Mouse (Mus musculus): ENCODE measurements around the gene Morc4. TPM values are rescaled to one million over a fixed set of nuclear protein-coding genes. Genes with fewer than 3 reads are reported as not detected.

Gene Morc4
- polyA plus RNA-seq, 1 experiment from 2014 or later: 16.8 TPM

GRCm38 (mm10) chrX:139815201-139815600 is 56.3 kb downstream of the Morc4 start:
- H3K4me2 ChIP-seq (ENCODE audit: low read length): no peak overlapping the region
- no peak overlapping the region for H3K27ac ChIP-seq (replicated peaks in 1 of 2; ENCODE audit: control insufficient read depth in 1 of 2, insufficient read depth in 1 of 2, low read depth in 2 of 2, low read length in 2 of 2)
- no peak for ATAC-seq (ENCODE audit: insufficient number of reproducible peaks, insufficient read depth, low FRiP score, low read depth)
- no peak overlapping the region for H3K9ac ChIP-seq (ENCODE audit: low read length)
- H3K4me3 ChIP-seq (ENCODE audit: control insufficient read depth in 1 of 2, insufficient read depth in 1 of 2, low read depth in 1 of 2, low read length in 2 of 2): no peak overlapping the region
- H3K9me3 ChIP-seq (ENCODE audit: control insufficient read depth, low read length): no peaks in the 10 kb centered on the region
- H3K27me3 ChIP-seq (ENCODE audit: control insufficient read depth, insufficient read depth, low read length): no peaks in the 10 kb centered on the region
- no peaks in the 10 kb centered on the region for H3K36me3 ChIP-seq (ENCODE audit: control insufficient read depth, insufficient read depth, low read length)
- H3K4me1 ChIP-seq (ENCODE audit: control insufficient read depth in 2 of 2, insufficient read depth in 2 of 2, low read length in 2 of 2): no peaks in the 10 kb centered on the region
- 74% methylated on average over 5 of the region's 5 CpGs for WGBS

GRCm38 (mm10) chrX:139814018-139814635 is 57.4 kb downstream of the Morc4 start:
- Histone ChIP-seq H3K4me2 (ENCODE audit: low read length) (no peak overlapping the region), H3K27ac (replicated peaks in 1 of 2; ENCODE audit: control insufficient read depth in 1 of 2, insufficient read depth in 1 of 2, low read depth in 2 of 2, low read length in 2 of 2) (no peak overlapping the region), H3K9me3 (ENCODE audit: control insufficient read depth, low read length) (no peaks in the 10 kb centered on the region), H3K9ac (ENCODE audit: low read length) (no peak overlapping the region), H3K27me3 (ENCODE audit: control insufficient read depth, insufficient read depth, low read length) (no peaks in the 10 kb centered on the region), H3K4me1 (ENCODE audit: control insufficient read depth in 2 of 2, insufficient read depth in 2 of 2, low read length in 2 of 2) (no peaks in the 10 kb centered on the region), H3K4me3 (ENCODE audit: control insufficient read depth in 1 of 2, insufficient read depth in 1 of 2, low read depth in 1 of 2, low read length in 2 of 2) (no peak overlapping the region), H3K36me3 (ENCODE audit: control insufficient read depth, insufficient read depth, low read length) (no peaks in the 10 kb centered on the region)
- ATAC-seq (ENCODE audit: insufficient number of reproducible peaks, insufficient read depth, low FRiP score, low read depth): no peak
- 55% methylated on average over 8 of the region's 8 CpGs for WGBS

- Histone ChIP-seq H3K36me3 (ENCODE audit: control insufficient read depth, insufficient read depth, low read length) (no peaks in the 10 kb centered on the region), H3K4me1 (ENCODE audit: control insufficient read depth in 2 of 2, insufficient read depth in 2 of 2, low read length in 2 of 2) (no peaks in the 10 kb centered on the region), H3K9ac (ENCODE audit: low read length) (no peak overlapping the region), H3K27ac (replicated peaks in 1 of 2; ENCODE audit: control insufficient read depth in 1 of 2, insufficient read depth in 1 of 2, low read depth in 2 of 2, low read length in 2 of 2) (no peak overlapping the region), H3K27me3 (ENCODE audit: control insufficient read depth, insufficient read depth, low read length) (no peaks in the 10 kb centered on the region), H3K4me3 (ENCODE audit: control insufficient read depth in 1 of 2, insufficient read depth in 1 of 2, low read depth in 1 of 2, low read length in 2 of 2) (no peak overlapping the region), H3K9me3 (ENCODE audit: control insufficient read depth, low read length) (no peaks in the 10 kb centered on the region), H3K4me2 (ENCODE audit: low read length) (no peak overlapping the region)
- ATAC-seq (ENCODE audit: insufficient number of reproducible peaks, insufficient read depth, low FRiP score, low read depth): no peak
- 65% methylated on average over 9 of the region's 9 CpGs for WGBS
Observed at GRCm38 (mm10) chrX:139813299-139814002, 58.0 kb downstream of the Morc4 start.

- H3K4me3 ChIP-seq (ENCODE audit: control insufficient read depth in 1 of 2, insufficient read depth in 1 of 2, low read depth in 1 of 2, low read length in 2 of 2): no peak overlapping the region
- H3K36me3 ChIP-seq (ENCODE audit: control insufficient read depth, insufficient read depth, low read length): no peaks in the 10 kb centered on the region
- H3K9ac ChIP-seq (ENCODE audit: low read length): no peak overlapping the region
- no peak for ATAC-seq (ENCODE audit: insufficient number of reproducible peaks, insufficient read depth, low FRiP score, low read depth)
- no peak overlapping the region for H3K27ac ChIP-seq (replicated peaks in 1 of 2; ENCODE audit: control insufficient read depth in 1 of 2, insufficient read depth in 1 of 2, low read depth in 2 of 2, low read length in 2 of 2)
- WGBS: 68% methylated on average over 3 of the region's 3 CpGs
- H3K9me3 ChIP-seq (ENCODE audit: control insufficient read depth, low read length): no peaks in the 10 kb centered on the region
- no peaks in the 10 kb centered on the region for H3K27me3 ChIP-seq (ENCODE audit: control insufficient read depth, insufficient read depth, low read length)
- H3K4me2 ChIP-seq (ENCODE audit: low read length): no peak overlapping the region
- no peaks in the 10 kb centered on the region for H3K4me1 ChIP-seq (ENCODE audit: control insufficient read depth in 2 of 2, insufficient read depth in 2 of 2, low read length in 2 of 2)
Observed at GRCm38 (mm10) chrX:139812636-139813298, 58.7 kb downstream of the Morc4 start.

GRCm38 (mm10) chrX:139808501-139808900 is 63.0 kb downstream of the Morc4 start:
- no peak for ATAC-seq (ENCODE audit: insufficient number of reproducible peaks, insufficient read depth, low FRiP score, low read depth)
- Histone ChIP-seq H3K9ac (ENCODE audit: low read length) (no peak overlapping the region), H3K4me2 (ENCODE audit: low read length) (no peak overlapping the region), H3K27me3 (ENCODE audit: control insufficient read depth, insufficient read depth, low read length) (no peaks in the 10 kb centered on the region), H3K36me3 (ENCODE audit: control insufficient read depth, insufficient read depth, low read length) (no peaks in the 10 kb centered on the region), H3K27ac (replicated peaks in 1 of 2; ENCODE audit: control insufficient read depth in 1 of 2, insufficient read depth in 1 of 2, low read depth in 2 of 2, low read length in 2 of 2) (no peak overlapping the region), H3K4me1 (ENCODE audit: control insufficient read depth in 2 of 2, insufficient read depth in 2 of 2, low read length in 2 of 2) (no peaks in the 10 kb centered on the region), H3K9me3 (ENCODE audit: control insufficient read depth, low read length) (no peaks in the 10 kb centered on the region), H3K4me3 (ENCODE audit: control insufficient read depth in 1 of 2, insufficient read depth in 1 of 2, low read depth in 1 of 2, low read length in 2 of 2) (no peak overlapping the region)
- WGBS: 91% methylated on average over 10 of the region's 10 CpGs

GRCm38 (mm10) chrX:139808085-139808484 is 63.4 kb downstream of the Morc4 start:
- Histone ChIP-seq H3K36me3 (ENCODE audit: control insufficient read depth, insufficient read depth, low read length) (no peaks in the 10 kb centered on the region), H3K27ac (replicated peaks in 1 of 2; ENCODE audit: control insufficient read depth in 1 of 2, insufficient read depth in 1 of 2, low read depth in 2 of 2, low read length in 2 of 2) (no peak overlapping the region), H3K4me1 (ENCODE audit: control insufficient read depth in 2 of 2, insufficient read depth in 2 of 2, low read length in 2 of 2) (no peaks in the 10 kb centered on the region), H3K9ac (ENCODE audit: low read length) (no peak overlapping the region), H3K9me3 (ENCODE audit: control insufficient read depth, low read length) (no peaks in the 10 kb centered on the region), H3K27me3 (ENCODE audit: control insufficient read depth, insufficient read depth, low read length) (no peaks in the 10 kb centered on the region), H3K4me3 (ENCODE audit: control insufficient read depth in 1 of 2, insufficient read depth in 1 of 2, low read depth in 1 of 2, low read length in 2 of 2) (no peak overlapping the region), H3K4me2 (ENCODE audit: low read length) (no peak overlapping the region)
- ATAC-seq (ENCODE audit: insufficient number of reproducible peaks, insufficient read depth, low FRiP score, low read depth): no peak
- 54% methylated on average over 4 of the region's 4 CpGs for WGBS

- no peak overlapping the region for H3K4me2 ChIP-seq (ENCODE audit: low read length)
- no peaks in the 10 kb centered on the region for H3K36me3 ChIP-seq (ENCODE audit: control insufficient read depth, insufficient read depth, low read length)
- no peaks in the 10 kb centered on the region for H3K9me3 ChIP-seq (ENCODE audit: control insufficient read depth, low read length)
- no peak overlapping the region for H3K4me3 ChIP-seq (ENCODE audit: control insufficient read depth in 1 of 2, insufficient read depth in 1 of 2, low read depth in 1 of 2, low read length in 2 of 2)
- H3K4me1 ChIP-seq (ENCODE audit: control insufficient read depth in 2 of 2, insufficient read depth in 2 of 2, low read length in 2 of 2): no peaks in the 10 kb centered on the region
- no peak overlapping the region for H3K27ac ChIP-seq (replicated peaks in 1 of 2; ENCODE audit: control insufficient read depth in 1 of 2, insufficient read depth in 1 of 2, low read depth in 2 of 2, low read length in 2 of 2)
- 67% methylated on average over 2 of the region's 2 CpGs for WGBS
- H3K27me3 ChIP-seq (ENCODE audit: control insufficient read depth, insufficient read depth, low read length): no peaks in the 10 kb centered on the region
- no peak for ATAC-seq (ENCODE audit: insufficient number of reproducible peaks, insufficient read depth, low FRiP score, low read depth)
- H3K9ac ChIP-seq (ENCODE audit: low read length): no peak overlapping the region
Observed at GRCm38 (mm10) chrX:139807391-139807790, 64.1 kb downstream of the Morc4 start.

All from heart, embryonic 14.5 days (tissue).